Mouse (Mus musculus) heart, adult 2 months (tissue): ENCODE data around the gene Disp3.

Experiments used
- CTCF ChIP-seq: fragments of 200-600 bp; IDR thresholded peaks from 2 replicates; pipeline ENCODE4 v1.8.1; 2022; ENCODE audit warnings: antibody characterized with exemption, mild to moderate bottlenecking, moderate library complexity
- POLR2A ChIP-seq: fragments of 200-500 bp; IDR thresholded peaks from 2 replicates; pipeline ENCODE4 v1.6.1; 2011; ENCODE audit warnings: mild to moderate bottlenecking, low read depth, low read length, control low read depth; ENCODE audit not compliant: insufficient read depth

- TF ChIP-seq CTCF (no peak), POLR2A (no peak)
Measured at GRCm38 (mm10) chr4:148313601-148314000, 25.8 kb upstream of the Disp3 start.
